In genomic region chr11:75679439-75680171, GRCm38 (mm10) we compare ENCODE assay signal across 8 mouse cellular contexts. TPM values are rescaled to one million over a fixed set of nuclear protein-coding genes. Genes with fewer than 3 reads are reported as not detected.
DNase-seq lines count a peak whose midpoint lies in the region; ATAC-seq and TF ChIP-seq lines count a peak whose summit lies in the region.

No protein-coding gene starts in this region.

- no peaks in the 10 kb centered on the region for H3K9me3 ChIP-seq in embryonic facial prominence, embryonic 10.5 days
- no peaks in the 10 kb centered on the region for H3K9me3 ChIP-seq in liver, embryonic 12.5 days (replicated peaks)

- intact Hi-C loops in heart, adult 2 months (cut with DNase I): loop anchor here (2.0 kb wide), 2 partner anchors 23 to 45 kb away; no protein-coding TSS in a partner anchor

- peaks cover 17% of the 10 kb centered on the region for H3K4me1 ChIP-seq in embryonic facial prominence, embryonic 10.5 days
- peaks cover 5% of the 10 kb centered on the region for H3K4me1 ChIP-seq in heart, adult 2 months (ENCODE audit: control insufficient read depth, insufficient read depth, low read length)
- peaks cover 44% of the 10 kb centered on the region for H3K4me1 ChIP-seq in liver, embryonic 12.5 days

- H3K27ac ChIP-seq in embryonic facial prominence, embryonic 10.5 days (replicated peaks): peak overlapping the region; percentile 96
- H3K27ac ChIP-seq in heart, adult 2 months: peak overlapping the region; percentile 99
- peak overlapping the region; percentile 93 for H3K27ac ChIP-seq in liver, embryonic 12.5 days

- peak; percentile 66 for ATAC-seq in liver, embryonic 12.5 days
- ATAC-seq in monocyte, adult 5-6 weeks (replicated peaks; ENCODE audit: insufficient number of reproducible peaks, low FRiP score, low TSS enrichment, poor library complexity, severe bottlenecking): peak; percentile 57

- WGBS in embryonic facial prominence, embryonic 10.5 days: under 1% methylated on average over 43 of the region's 43 CpGs
- WGBS in heart, adult 2 months: 1% methylated on average over 43 of the region's 43 CpGs
- under 1% methylated on average over 43 of the region's 43 CpGs for WGBS in liver, embryonic 12.5 days (ENCODE audit: insufficient replicate concordance)

- H3K79me2 ChIP-seq in heart, adult 2 months (replicated peaks; ENCODE audit: control insufficient read depth, insufficient read depth, low read length): peaks cover 3% of the 10 kb centered on the region; the same call in 1 of the 2 replicates

- H3K9ac ChIP-seq in heart, adult 2 months (ENCODE audit: low read depth, low read length): peak overlapping the region; percentile 97
- peak overlapping the region; percentile 95 for H3K9ac ChIP-seq in liver, embryonic 12.5 days

- DNase-seq in A20 (ENCODE audit: low read depth, low spot score) (peak; percentile 74), NIH3T3 (ENCODE audit: low read depth) (peak; percentile 64)
- peak; percentile 67 for DNase-seq in embryonic facial prominence, embryonic 10.5 days (ENCODE audit: low spot score)
- DNase-seq in heart, adult 2 months: peak; percentile 82
- peak; percentile 78 for DNase-seq in kidney, adult 18-20 months
- DNase-seq in splenic B cell, adult 2 months (ENCODE audit: low read depth, low spot score): peak; percentile 66

- peak; percentile 54; the same call in 1 of the 2 replicates for TF ChIP-seq EP300 in heart, adult 2 months (IDR thresholded peaks at IDR 0.05; ENCODE audit: insufficient read depth, low read depth, low read length)

- no peaks in the 10 kb centered on the region for H3K27me3 ChIP-seq in embryonic facial prominence, embryonic 10.5 days (replicated peaks; ENCODE audit: low read depth, poor library complexity, severe bottlenecking)
- H3K27me3 ChIP-seq in heart, adult 2 months (ENCODE audit: control insufficient read depth, insufficient read depth, low read length): no peaks in the 10 kb centered on the region
- no peaks in the 10 kb centered on the region for H3K27me3 ChIP-seq in liver, embryonic 12.5 days (replicated peaks)
- H3K27me3 ChIP-seq in splenic B cell, adult 2 months (ENCODE audit: control insufficient read depth, insufficient read depth, low read length, poor library complexity, severe bottlenecking): no peaks in the 10 kb centered on the region

- peak overlapping the region; percentile 81 for H3K4me2 ChIP-seq in liver, embryonic 12.5 days

- peak; percentile 57; the same call in 1 of the 2 replicates for TF ChIP-seq POLR2A in heart, adult 2 months (IDR thresholded peaks at IDR 0.05; ENCODE audit: insufficient read depth, low read depth, low read length)

- TF ChIP-seq CTCF in heart, adult 2 months (IDR thresholded peaks at IDR 0.05): peak; percentile 75

- H3K4me3 ChIP-seq in embryonic facial prominence, embryonic 10.5 days: peak overlapping the region; percentile 100
- H3K4me3 ChIP-seq in heart, adult 2 months: peak overlapping the region; percentile 93
- peak overlapping the region; percentile 95 for H3K4me3 ChIP-seq in liver, embryonic 12.5 days

- peaks cover 30% of the 10 kb centered on the region for H3K36me3 ChIP-seq in embryonic facial prominence, embryonic 10.5 days (replicated peaks)
- peaks cover 28% of the 10 kb centered on the region for H3K36me3 ChIP-seq in heart, adult 2 months (ENCODE audit: control insufficient read depth, insufficient read depth, low read length)
- H3K36me3 ChIP-seq in liver, embryonic 12.5 days: peaks cover 34% of the 10 kb centered on the region
- H3K36me3 ChIP-seq in splenic B cell, adult 2 months (ENCODE audit: control insufficient read depth, insufficient read depth, low read length, poor library complexity, severe bottlenecking): no peaks in the 10 kb centered on the region; the same call in 1 of the 2 replicates

RNA-seq across cellular contexts. Expression of gene Crk, which starts 0.5 kb away (rescaled TPM):
- polyA plus RNA-seq in embryonic facial prominence, embryonic 10.5 days (2016; fragmentation: Nextera tagmentation; extraction: Ambion mirVana): 112 and 114 TPM in 2 replicates
- total RNA-seq in heart, adult 2 months (2021): 10 to 100 TPM; 82.9 to 90.3 TPM
- polyA plus RNA-seq in heart, adult 2 months (2012; rRNA removed): 27.6 and 64.4 TPM in 2 replicates
- polyA plus RNA-seq in liver, embryonic 12.5 days (2016; fragmentation: Nextera tagmentation; extraction: Ambion mirVana): 50.2 and 53.6 TPM in 2 replicates
- 101 to 126 TPM (median 121 TPM) in 3 replicates for total RNA-seq in monocyte, adult 5-6 weeks (2017)

RNA-seq across cellular contexts. Expression of gene Myo1c, which starts 29.3 kb away (rescaled TPM):
- polyA plus RNA-seq in embryonic facial prominence, embryonic 10.5 days (2016; fragmentation: Nextera tagmentation; extraction: Ambion mirVana): 19.3 and 22.3 TPM in 2 replicates
- 100 to 1,000 TPM in 1 of 2 experiments, 10 to 100 TPM in 1; 96.9 to 105 TPM for total RNA-seq in heart, adult 2 months (2021)
- 68.7 and 94.7 TPM in 2 replicates for polyA plus RNA-seq in heart, adult 2 months (2012; rRNA removed)
- polyA plus RNA-seq in liver, embryonic 12.5 days (2016; fragmentation: Nextera tagmentation; extraction: Ambion mirVana): 34.6 and 35.5 TPM in 2 replicates
- 93.0 to 115 TPM (median 97.0 TPM) in 3 replicates for total RNA-seq in monocyte, adult 5-6 weeks (2017)

RNA-seq across cellular contexts. Expression of gene Inpp5k, which starts 48.8 kb away (rescaled TPM):
- 16.5 and 19.0 TPM in 2 replicates for polyA plus RNA-seq in embryonic facial prominence, embryonic 10.5 days (2016; fragmentation: Nextera tagmentation; extraction: Ambion mirVana)
- total RNA-seq in heart, adult 2 months (2021): 10 to 100 TPM; 24.5 to 30.2 TPM
- 42.8 and 59.8 TPM in 2 replicates for polyA plus RNA-seq in heart, adult 2 months (2012; rRNA removed)
- 15.0 and 15.8 TPM in 2 replicates for polyA plus RNA-seq in liver, embryonic 12.5 days (2016; fragmentation: Nextera tagmentation; extraction: Ambion mirVana)
- total RNA-seq in monocyte, adult 5-6 weeks (2017): 68.4 to 82.5 TPM (median 80.2 TPM) in 3 replicates

RNA-seq across cellular contexts. Expression of gene Ywhae, which starts 53.1 kb away (rescaled TPM):
- polyA plus RNA-seq in embryonic facial prominence, embryonic 10.5 days (2016; fragmentation: Nextera tagmentation; extraction: Ambion mirVana): 1,280 and 1,286 TPM in 2 replicates
- total RNA-seq in heart, adult 2 months (2021): 100 to 1,000 TPM; 503 to 554 TPM
- polyA plus RNA-seq in heart, adult 2 months (2012; rRNA removed): 206 and 352 TPM in 2 replicates
- 405 and 415 TPM in 2 replicates for polyA plus RNA-seq in liver, embryonic 12.5 days (2016; fragmentation: Nextera tagmentation; extraction: Ambion mirVana)
- total RNA-seq in monocyte, adult 5-6 weeks (2017): 136 to 226 TPM (median 205 TPM) in 3 replicates

Comparison
In these comparisons a context has a peak if more than half of its experiments do, and no peak if none do; other contexts are left out.
1. Peak in every context shown above with its lines: DNase-seq, ATAC-seq, H3K4me3 ChIP-seq and H3K27ac ChIP-seq.